Mouse (Mus musculus): ENCODE measurements around the gene Mtx2.

GRCm38 (mm10) chr2:74884357-74884756, 58.8 kb downstream of the Mtx2 start:
- TF ChIP-seq TAL1 (IDR thresholded peaks at IDR 0.05; ENCODE audit: low read length) = no peak
- no peak for TF ChIP-seq GATA1 (IDR thresholded peaks at IDR 0.05; ENCODE audit: low read length)

All from erythroblast, embryonic 14.5 days (primary cell).